Mouse (Mus musculus) heart, adult 18-20 months (tissue): ENCODE results near the gene Lancl1. TPM values are rescaled to one million over a fixed set of nuclear protein-coding genes. Genes with fewer than 3 reads are reported as not detected.

ENCODE experiments used
- total RNA-seq, 2 experiments: library from RNA; stranded (reverse); gene quantifications; 2 replicates each; pipeline ENCODE4 v1.2.3; 2021

The Lancl1 gene
- total RNA-seq, 2 experiments from 2014 or later = 34.3 to 37.1 TPM

Other genes with a start within 250 kb of the Lancl1 start
- gene Kansl1l, start 221.3 kb downstream of the Lancl1 start, total RNA-seq = 10 to 100 TPM; 21.7 to 23.6 TPM
- 1,000 to 10,000 TPM; 1,136 to 1,209 TPM for gene Acadl, start 175.6 kb downstream of the Lancl1 start, total RNA-seq
- gene Myl1, start 93.5 kb downstream of the Lancl1 start, total RNA-seq = 10 to 100 TPM; 23.8 to 29.1 TPM
- under 1 TPM; 0.05 TPM for gene Cps1, start 84.2 kb upstream of the Lancl1 start, total RNA-seq